Mouse (Mus musculus) midbrain, embryonic 11.5 days (tissue): ENCODE results near the gene Abca4. TPM values are rescaled to one million over a fixed set of nuclear protein-coding genes. Genes with fewer than 3 reads are reported as not detected.
A peak's percentile ranks its signal among the peaks of the same experiment; 100 is the strongest.

Experiments used
- ATAC-seq: fragments of 200-750 bp; cut with Nextera tagmentation; 2 replicates; pipeline ENCODE4 v1.8.0; 2017; ENCODE audit warnings: moderate TSS enrichment, moderate library complexity; ENCODE audit not compliant: low FRiP score
- DNase-seq: peaks from one replicate; pipeline ENCODE4 v3.0.0; 2015; ENCODE audit warnings: low spot score; ENCODE audit errors: missing footprints
- H3K27ac ChIP-seq: fragments of 300-500 bp; sonication (generic); 2 replicates; pipeline ENCODE4 v1.5.1; 2014; ENCODE audit warnings: low read depth, low read length
- H3K27me3 ChIP-seq: fragments of 300-500 bp; sonication (generic); 2 replicates; pipeline ENCODE4 v1.6.1; 2014; ENCODE audit warnings: mild to moderate bottlenecking, low read length, moderate library complexity, mixed read lengths; ENCODE audit not compliant: control insufficient read depth, insufficient read depth
- H3K36me3 ChIP-seq: fragments of 300-500 bp; sonication (generic); 2 replicates; pipeline ENCODE4 v1.6.1; 2014; ENCODE audit warnings: mild to moderate bottlenecking, low read length, moderate library complexity, mixed read lengths; ENCODE audit not compliant: control insufficient read depth, insufficient read depth
- H3K4me1 ChIP-seq: fragments of 300-500 bp; sonication (generic); 2 replicates; pipeline ENCODE4 v1.6.1; 2014; ENCODE audit warnings: low read length; ENCODE audit not compliant: control insufficient read depth, insufficient read depth
- H3K4me2 ChIP-seq: fragments of 300-500 bp; sonication (generic); 2 replicates; pipeline ENCODE4 v1.6.1; 2014; ENCODE audit warnings: mild to moderate bottlenecking, moderate library complexity
- H3K4me3 ChIP-seq: fragments of 300-500 bp; sonication (generic); 2 replicates; pipeline ENCODE4 v1.5.1; 2014; ENCODE audit warnings: low read depth, low read length
- H3K9ac ChIP-seq: fragments of 300-500 bp; sonication (generic); 2 replicates; pipeline ENCODE4 v1.6.1; 2014; ENCODE audit warnings: low read length
- H3K9me3 ChIP-seq: fragments of 300-500 bp; sonication (generic); 2 replicates; pipeline ENCODE4 v1.6.1; 2016; ENCODE audit warnings: low read length; ENCODE audit not compliant: control insufficient read depth
- WGBS: fragments of 180-500 bp; shearing (Covaris S2); extraction: QIAGEN DNeasy Blood & Tissue Kit; methylation state at CpG from one replicate; pipeline ENCODE4 v1.1.7; 2014; 5-methylcytosine and 5-hydroxymethylcytosine counted together
- polyA plus RNA-seq: library from polyadenylated mRNA; unstranded; fragments of >200 nt; fragmentation: Nextera tagmentation; extraction: Ambion mirVana; gene quantifications from 2 replicates; pipeline ENCODE4 v1.2.1, GENCODE M21; 2014

Abca4 gene
- polyA plus RNA-seq, 1 experiment from 2014 or later = 2.2 TPM

DNA sequence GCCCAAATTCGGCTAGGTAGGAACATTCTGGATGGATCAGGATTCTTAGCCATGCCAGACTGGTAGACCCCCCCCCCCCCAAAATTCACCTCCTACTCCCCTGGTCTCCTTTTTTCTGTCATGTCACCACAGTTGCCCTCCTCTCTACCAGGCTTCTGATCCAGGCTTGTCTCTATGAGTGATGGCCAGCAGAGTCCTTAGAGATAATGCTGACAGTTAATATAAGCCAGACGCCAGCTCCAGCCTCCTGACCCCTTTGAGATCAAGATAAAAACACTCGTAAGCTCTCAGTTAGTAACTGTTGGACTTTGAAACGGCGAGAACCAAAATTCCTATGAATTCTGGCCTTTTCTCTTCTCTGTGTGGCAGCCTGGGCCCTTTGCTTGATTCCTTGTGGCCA lies 89.0 kb downstream of the Abca4 start:
- Histone ChIP-seq H3K4me3 (no peak overlapping the region), H3K27ac (no peak overlapping the region), H3K9ac (no peak overlapping the region), H3K27me3 (no peaks in the 10 kb centered on the region; the same call in 1 of the 2 replicates), H3K4me1 (0 out of 2 replicates have a peak, but pooled peaks cover 2% of the 10 kb centered on the region), H3K4me2 (no peak overlapping the region), H3K36me3 (no peaks in the 10 kb centered on the region), H3K9me3 (no peaks in the 10 kb centered on the region)
- 78% methylated on average over 5 of the region's 5 CpGs for WGBS
- DNase-seq (peak; percentile 28), ATAC-seq (no peak)

DNA sequence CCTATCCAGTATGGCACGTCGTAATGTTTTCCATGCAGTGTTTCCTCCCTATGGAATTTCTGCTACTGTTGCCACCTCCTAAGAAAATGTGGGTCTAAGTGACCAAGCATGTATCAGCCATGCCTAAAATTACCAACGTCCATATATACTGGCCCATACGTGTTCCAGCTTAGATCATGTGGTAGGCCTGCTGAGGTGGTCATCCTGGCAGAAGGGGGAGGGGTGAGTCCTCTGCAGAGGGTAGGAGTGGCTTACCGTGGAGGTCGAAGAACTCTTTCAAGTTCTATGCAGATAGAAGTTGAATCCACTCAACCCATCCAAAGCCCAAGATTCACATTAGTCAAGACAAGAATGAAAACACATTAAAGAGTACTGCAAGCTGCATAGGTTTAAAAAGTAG lies 89.6 kb downstream of the Abca4 start:
- H3K9ac ChIP-seq = no peak overlapping the region
- H3K4me2 ChIP-seq = no peak overlapping the region
- no peak overlapping the region for H3K27ac ChIP-seq
- no peaks in the 10 kb centered on the region; the same call in 1 of the 2 replicates for H3K27me3 ChIP-seq
- 0 out of 2 replicates have a peak, but pooled peaks cover 2% of the 10 kb centered on the region for H3K4me1 ChIP-seq
- no peak for ATAC-seq
- WGBS = 87% methylated on average over 6 of the region's 6 CpGs
- no peaks in the 10 kb centered on the region for H3K9me3 ChIP-seq
- DNase-seq = no peak
- no peaks in the 10 kb centered on the region for H3K36me3 ChIP-seq
- no peak overlapping the region for H3K4me3 ChIP-seq

DNA sequence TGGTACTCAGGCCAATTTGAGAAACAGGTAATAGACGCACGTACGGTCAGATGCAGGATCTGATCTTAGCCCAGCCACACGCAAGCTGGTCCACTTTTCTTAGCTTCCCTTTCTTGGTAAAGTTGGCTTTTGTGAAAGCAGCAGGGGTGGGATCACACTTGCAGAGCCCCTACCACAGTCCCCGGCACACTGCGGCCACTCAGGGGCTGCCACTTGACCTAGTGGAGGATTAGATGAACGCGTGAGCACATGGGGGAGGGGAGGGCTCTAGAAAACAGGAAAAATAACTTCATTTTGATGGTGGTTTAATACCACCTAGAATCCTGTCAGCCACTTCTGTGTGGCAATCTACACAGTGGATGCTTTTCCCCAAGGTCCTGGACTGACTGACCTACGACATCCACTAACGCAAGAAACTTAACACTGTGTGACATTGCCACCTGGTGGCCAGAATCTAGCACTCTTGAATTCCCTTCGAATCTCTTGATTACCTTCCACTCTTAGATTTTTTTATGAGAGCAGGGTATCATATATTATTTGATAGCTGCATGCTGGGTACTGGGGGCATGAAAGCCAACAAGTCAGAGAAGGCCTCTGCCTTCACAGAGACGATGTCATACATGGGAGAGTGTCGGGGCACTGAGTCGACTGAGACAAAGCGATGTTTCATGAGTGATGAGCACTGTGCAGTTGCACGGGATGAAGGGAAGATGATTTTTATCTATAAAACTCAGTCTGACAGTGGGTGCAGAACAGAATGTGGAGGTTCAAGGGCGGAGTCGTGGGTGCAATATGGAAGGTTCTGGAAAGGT lies 96.6 kb downstream of the Abca4 start:
- ATAC-seq (peak; percentile 68), DNase-seq (peak; percentile 95)
- no peaks in the 10 kb centered on the region for H3K9me3 ChIP-seq
- no peak overlapping the region for H3K4me3 ChIP-seq
- H3K4me2 ChIP-seq = no peak overlapping the region
- no peak overlapping the region for H3K27ac ChIP-seq
- no peak overlapping the region for H3K9ac ChIP-seq
- peaks cover 2% of the 10 kb centered on the region; the same call in 1 of the 2 replicates for H3K4me1 ChIP-seq
- no peaks in the 10 kb centered on the region; the same call in 1 of the 2 replicates for H3K27me3 ChIP-seq
- WGBS = 65% methylated on average over 18 of the region's 18 CpGs
- no peaks in the 10 kb centered on the region for H3K36me3 ChIP-seq

- no peaks in the 10 kb centered on the region for H3K9me3 ChIP-seq
- H3K4me1 ChIP-seq = peaks cover 2% of the 10 kb centered on the region; the same call in 1 of the 2 replicates
- H3K4me3 ChIP-seq = no peak overlapping the region
- no peaks in the 10 kb centered on the region for H3K36me3 ChIP-seq
- H3K27me3 ChIP-seq = no peaks in the 10 kb centered on the region; the same call in 1 of the 2 replicates
- no peak overlapping the region for H3K9ac ChIP-seq
- no peak overlapping the region for H3K27ac ChIP-seq
- no peak for ATAC-seq
- DNase-seq = peak; percentile 10
- no peak overlapping the region for H3K4me2 ChIP-seq
- WGBS = 86% methylated on average over 9 of the region's 9 CpGs
These were observed 98.1 kb downstream of the Abca4 start for GRCm38 (mm10) chr3:122142256-122142922.

- Histone ChIP-seq H3K9ac (no peak overlapping the region), H3K4me2 (no peak overlapping the region), H3K27ac (no peak overlapping the region), H3K4me3 (no peak overlapping the region), H3K36me3 (no peaks in the 10 kb centered on the region), H3K27me3 (no peaks in the 10 kb centered on the region; the same call in 1 of the 2 replicates), H3K4me1 (no peaks in the 10 kb centered on the region; the same call in 1 of the 2 replicates), H3K9me3 (no peaks in the 10 kb centered on the region)
- ATAC-seq = no peak
- WGBS = 80% methylated on average over 3 of the region's 3 CpGs
- no peak for DNase-seq
These were observed 99.2 kb downstream of the Abca4 start for GRCm38 (mm10) chr3:122143432-122143831.

DNA sequence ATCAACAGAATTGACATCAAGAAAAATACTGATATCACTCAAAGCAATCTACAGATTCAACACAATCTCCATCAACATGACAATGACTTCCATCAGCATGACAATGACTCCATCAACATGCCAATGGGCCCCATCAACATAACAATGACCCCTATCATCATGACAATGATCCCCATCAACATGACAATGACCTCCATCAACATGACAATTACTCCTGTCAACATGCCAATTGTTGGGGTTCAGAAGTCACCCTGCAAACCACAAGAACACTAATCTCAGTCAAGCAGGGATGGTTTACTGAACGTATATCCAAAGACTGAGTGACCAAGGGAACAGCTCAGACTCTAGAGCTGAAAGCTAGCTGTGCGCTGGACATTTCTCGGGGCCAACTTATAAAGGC lies 101.2 kb downstream of the Abca4 start:
- Histone ChIP-seq H3K27me3 (no peaks in the 10 kb centered on the region), H3K27ac (no peak overlapping the region), H3K4me2 (no peak overlapping the region), H3K9me3 (no peaks in the 10 kb centered on the region), H3K4me3 (no peak overlapping the region), H3K9ac (no peak overlapping the region), H3K36me3 (no peaks in the 10 kb centered on the region), H3K4me1 (no peaks in the 10 kb centered on the region; the same call in 1 of the 2 replicates)
- DNase-seq = no peak
- ATAC-seq = peak; percentile 55; the same call in 1 of the 2 replicates
- 73% methylated on average over 3 of the region's 3 CpGs for WGBS

- DNase-seq (no peak), ATAC-seq (no peak)
- Histone ChIP-seq H3K4me3 (no peak overlapping the region), H3K9ac (no peak overlapping the region), H3K27ac (no peak overlapping the region), H3K4me2 (no peak overlapping the region), H3K9me3 (no peaks in the 10 kb centered on the region), H3K27me3 (no peaks in the 10 kb centered on the region), H3K36me3 (no peaks in the 10 kb centered on the region), H3K4me1 (no peaks in the 10 kb centered on the region)
- 83% methylated on average over 7 of the region's 7 CpGs for WGBS
These were observed 106.6 kb downstream of the Abca4 start for GRCm38 (mm10) chr3:122150836-122151235.

DNA sequence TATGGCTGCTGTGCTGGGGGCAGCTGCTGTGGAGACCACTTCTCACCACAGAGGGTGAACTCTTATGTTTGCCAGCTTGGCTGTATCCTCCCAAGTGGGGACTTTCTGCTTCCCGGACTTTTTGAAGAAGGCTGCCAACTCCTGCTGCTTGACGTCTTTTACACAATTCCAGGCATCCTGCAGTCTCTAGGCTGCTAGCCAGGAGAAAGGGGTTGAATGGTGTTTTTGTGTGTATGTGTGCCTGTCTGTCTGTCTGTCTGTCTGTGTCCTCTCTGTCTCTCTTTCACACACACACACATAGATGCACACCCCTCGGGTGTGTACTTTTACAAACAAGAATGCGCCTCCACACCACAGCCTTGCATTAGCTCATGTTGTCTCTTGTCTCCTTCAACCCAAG lies 108.2 kb downstream of the Abca4 start:
- WGBS = 66% methylated on average over 4 of the region's 4 CpGs
- DNase-seq (no peak), ATAC-seq (no peak)
- Histone ChIP-seq H3K4me3 (no peak overlapping the region), H3K36me3 (no peaks in the 10 kb centered on the region), H3K4me2 (no peak overlapping the region), H3K9ac (no peak overlapping the region), H3K9me3 (no peaks in the 10 kb centered on the region), H3K27me3 (no peaks in the 10 kb centered on the region), H3K27ac (no peak overlapping the region), H3K4me1 (no peaks in the 10 kb centered on the region)

GRCm38 (mm10) chr3:122154080-122154479 lies 109.8 kb downstream of the Abca4 start:
- Histone ChIP-seq H3K4me3 (no peak overlapping the region), H3K4me1 (no peaks in the 10 kb centered on the region), H3K9ac (no peak overlapping the region), H3K36me3 (no peaks in the 10 kb centered on the region), H3K9me3 (no peaks in the 10 kb centered on the region), H3K27ac (no peak overlapping the region), H3K4me2 (no peak overlapping the region), H3K27me3 (no peaks in the 10 kb centered on the region)
- no peak for ATAC-seq
- WGBS = 83% methylated on average over 2 of the region's 2 CpGs
- DNase-seq = no peak
